Mouse (Mus musculus) MEL (cell line): ENCODE measurements around the gene Hipk3.

Experiments used
- CTCF ChIP-seq, 3 experiments: IDR thresholded peaks in 2 of 3; conservative IDR thresholded peaks in 1 of 3; 2 replicates each; pipeline ENCODE4 v1.5.1; 2011 to 2012; ENCODE audit warnings: low read length in 3 of 3, low read depth in 2 of 3, mild to moderate bottlenecking in 2 of 3, improper control_type of control experiment in 1 of 3, inconsistent platforms in 1 of 3, mixed read lengths in 1 of 3, moderate library complexity in 1 of 3; ENCODE audit not compliant: control insufficient read depth in 1 of 3, insufficient read depth in 1 of 3, poor library complexity in 1 of 3, severe bottlenecking in 1 of 3
- JUND ChIP-seq: IDR thresholded peaks from 2 replicates; pipeline ENCODE4 v1.6.1; 2011; ENCODE audit warnings: low read depth, mild to moderate bottlenecking, improper control_type of control experiment, low read length
- MYC ChIP-seq: IDR thresholded peaks from 2 replicates; pipeline ENCODE4 v1.6.1; 2011; ENCODE audit warnings: low read depth, mild to moderate bottlenecking, low read length, improper control_type of control experiment, moderate library complexity
- POLR2A ChIP-seq, 2 experiments: IDR thresholded peaks; 2 replicates each; pipeline ENCODE4 v1.6.1; 2011 to 2012; ENCODE audit warnings: low read length in 2 of 2, mild to moderate bottlenecking in 2 of 2, control low read depth in 1 of 2, improper control_type of control experiment in 1 of 2, low read depth in 1 of 2, moderate library complexity in 1 of 2; ENCODE audit not compliant: control insufficient read depth in 1 of 2, insufficient read depth in 1 of 2, poor library complexity in 1 of 2
- RAD21 ChIP-seq: IDR thresholded peaks from 2 replicates; pipeline ENCODE4 v1.6.1; 2011; ENCODE audit warnings: mild to moderate bottlenecking, low read depth, low read length, improper control_type of control experiment
- ZC3H11A ChIP-seq: IDR thresholded peaks from 2 replicates; pipeline ENCODE4 v1.6.1; 2012; ENCODE audit warnings: low read depth, mild to moderate bottlenecking, inconsistent platforms, low read length, improper control_type of control experiment

DNA sequence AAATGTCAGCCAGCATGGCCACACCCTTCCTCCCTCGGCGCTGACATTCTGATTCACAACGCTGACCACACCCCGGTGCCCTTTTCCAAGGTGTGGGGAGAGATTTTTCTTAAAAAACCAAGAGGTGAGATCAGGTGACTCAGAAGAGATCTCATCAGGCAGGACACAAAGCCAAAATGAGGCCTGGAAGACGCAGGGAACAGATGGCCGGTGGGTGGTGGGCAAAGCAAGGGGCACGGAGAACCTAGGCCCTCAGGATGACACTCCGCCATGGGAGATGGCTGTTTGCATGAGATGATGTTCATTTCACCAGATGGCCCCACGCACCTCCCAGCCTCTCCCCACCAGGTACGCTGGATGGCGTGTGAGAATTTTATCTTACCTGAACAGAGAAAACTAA, 105.0 kb downstream of the Hipk3 start:
- no peak for TF ChIP-seq JUND
- no peak for TF ChIP-seq CTCF (IDR thresholded peaks at IDR 0.05 in 2 of 3, conservative IDR thresholded peaks at IDR 0.05 in 1 of 3; ENCODE audit: control insufficient read depth in 1 of 3, insufficient read depth in 1 of 3, low read depth in 2 of 3, low read length in 3 of 3, poor library complexity in 1 of 3, severe bottlenecking in 1 of 3)
- no peak for TF ChIP-seq MYC
- no peak for TF ChIP-seq RAD21
- TF ChIP-seq POLR2A (IDR thresholded peaks at IDR 0.05; ENCODE audit: control insufficient read depth in 1 of 2, insufficient read depth in 1 of 2, low read depth in 1 of 2, low read length in 2 of 2, poor library complexity in 1 of 2) = no peak
- TF ChIP-seq ZC3H11A = no peak
